Mouse (Mus musculus): ENCODE data around the gene Camta1. TPM values are rescaled to one million over a fixed set of nuclear protein-coding genes. Genes with fewer than 3 reads are reported as not detected.
A peak's percentile ranks its signal among the peaks of the same experiment; 100 is the strongest.

Gene Camta1
- total RNA-seq, 2 experiments from 2014 or later, result 2.9 to 70.2 TPM

DNA sequence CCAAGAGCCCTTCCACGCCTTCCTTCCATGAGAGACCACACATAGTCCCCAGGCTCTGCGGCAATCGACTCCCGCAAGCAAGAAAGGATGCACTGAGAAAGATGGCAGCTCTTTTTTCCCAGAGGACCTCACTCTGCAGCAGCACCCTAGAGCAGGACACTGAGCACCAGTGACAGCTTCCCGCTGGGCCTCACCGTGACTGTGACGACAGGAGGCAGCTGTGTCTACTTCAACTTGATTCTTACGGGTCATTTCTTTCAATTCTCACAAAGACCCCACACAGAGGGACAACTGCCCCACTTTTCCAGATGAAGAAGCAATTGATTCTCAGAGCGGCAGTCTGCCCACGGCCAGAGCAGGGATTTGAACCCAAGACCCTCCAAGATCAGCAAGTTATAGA lies 516.9 kb downstream of the Camta1 start:
- ATAC-seq (ENCODE audit: poor library complexity, severe bottlenecking), result no peak

DNA sequence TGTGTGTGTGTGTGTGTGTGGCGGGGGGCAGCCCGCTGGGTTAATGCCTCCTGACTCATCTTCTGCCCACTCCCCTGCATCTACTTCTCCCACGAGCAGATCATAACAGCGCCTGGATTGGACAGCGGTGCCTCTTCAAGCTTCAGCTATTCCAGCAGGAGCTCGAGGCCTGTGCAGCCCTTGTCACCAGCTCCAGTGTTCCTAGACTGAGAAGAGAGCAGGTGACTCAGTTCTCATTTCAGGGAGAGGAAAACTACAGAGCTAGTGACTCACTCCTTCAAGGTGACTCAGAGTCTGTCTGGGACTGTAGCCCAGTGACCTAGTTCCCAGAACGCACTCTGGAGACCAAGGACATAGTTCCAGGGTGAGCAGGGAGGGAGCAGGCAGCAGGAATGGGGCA lies 522.3 kb downstream of the Camta1 start:
- ATAC-seq (ENCODE audit: poor library complexity, severe bottlenecking), result no peak

DNA sequence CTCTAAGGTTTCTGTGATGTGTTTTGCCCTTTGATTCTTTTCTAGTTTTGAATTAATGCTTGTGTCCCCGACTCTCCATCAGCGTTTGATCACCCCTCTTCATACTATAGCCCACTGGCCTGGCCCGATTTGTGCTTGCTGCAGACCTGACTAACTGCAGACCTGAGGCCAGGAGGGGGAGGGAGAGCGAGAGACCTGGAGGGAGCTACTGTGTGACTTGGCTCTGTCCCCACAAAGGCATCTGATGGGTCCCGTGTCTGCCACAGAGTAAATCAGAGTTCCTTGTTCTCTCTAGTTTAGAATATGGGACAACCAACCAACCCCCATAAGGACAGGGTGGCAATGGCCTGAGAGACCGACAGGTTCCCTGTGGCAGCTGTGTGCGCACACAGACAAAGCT lies 522.7 kb downstream of the Camta1 start:
- no peak for ATAC-seq (ENCODE audit: poor library complexity, severe bottlenecking)

DNA sequence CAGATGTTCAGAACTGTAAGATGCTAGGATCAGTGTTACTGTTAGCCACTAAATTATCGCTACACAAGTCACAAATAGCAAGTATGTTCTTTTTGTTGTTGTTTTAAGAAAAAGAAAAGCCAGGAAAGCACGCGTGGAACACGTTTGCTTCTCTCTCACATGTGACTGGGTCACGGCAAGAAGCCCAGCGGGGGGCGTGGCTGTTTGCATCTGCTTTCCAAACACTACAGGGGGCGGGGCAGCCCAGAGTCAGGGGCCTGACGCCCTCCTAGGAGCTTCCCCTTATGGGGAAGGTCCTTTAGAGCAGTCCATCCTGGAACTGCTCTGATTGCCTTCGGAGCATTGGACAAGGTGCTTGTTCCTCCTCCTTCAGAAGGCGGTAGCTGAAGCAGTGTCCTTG lies 524.1 kb downstream of the Camta1 start:
- no peak for ATAC-seq (ENCODE audit: poor library complexity, severe bottlenecking)

DNA sequence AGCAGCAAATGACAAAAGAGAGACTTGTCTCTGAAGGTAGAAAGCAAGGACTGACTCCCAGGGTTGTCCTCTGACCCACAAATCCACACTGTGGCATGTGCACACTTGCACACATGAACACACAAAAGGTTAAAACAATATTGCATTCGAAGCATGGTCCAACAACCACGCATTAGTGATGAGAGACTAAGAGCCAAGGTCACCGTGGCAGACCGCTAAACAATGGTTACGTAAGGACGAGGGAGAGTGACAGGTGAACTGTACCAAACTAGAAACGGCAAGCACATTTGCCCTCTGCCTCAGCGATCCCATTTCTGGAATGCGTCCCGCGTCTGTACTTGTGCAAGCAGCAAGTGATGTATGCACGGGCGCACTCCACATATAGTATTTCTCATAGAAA lies 525.3 kb downstream of the Camta1 start:
- no peak for ATAC-seq (ENCODE audit: poor library complexity, severe bottlenecking)

DNA sequence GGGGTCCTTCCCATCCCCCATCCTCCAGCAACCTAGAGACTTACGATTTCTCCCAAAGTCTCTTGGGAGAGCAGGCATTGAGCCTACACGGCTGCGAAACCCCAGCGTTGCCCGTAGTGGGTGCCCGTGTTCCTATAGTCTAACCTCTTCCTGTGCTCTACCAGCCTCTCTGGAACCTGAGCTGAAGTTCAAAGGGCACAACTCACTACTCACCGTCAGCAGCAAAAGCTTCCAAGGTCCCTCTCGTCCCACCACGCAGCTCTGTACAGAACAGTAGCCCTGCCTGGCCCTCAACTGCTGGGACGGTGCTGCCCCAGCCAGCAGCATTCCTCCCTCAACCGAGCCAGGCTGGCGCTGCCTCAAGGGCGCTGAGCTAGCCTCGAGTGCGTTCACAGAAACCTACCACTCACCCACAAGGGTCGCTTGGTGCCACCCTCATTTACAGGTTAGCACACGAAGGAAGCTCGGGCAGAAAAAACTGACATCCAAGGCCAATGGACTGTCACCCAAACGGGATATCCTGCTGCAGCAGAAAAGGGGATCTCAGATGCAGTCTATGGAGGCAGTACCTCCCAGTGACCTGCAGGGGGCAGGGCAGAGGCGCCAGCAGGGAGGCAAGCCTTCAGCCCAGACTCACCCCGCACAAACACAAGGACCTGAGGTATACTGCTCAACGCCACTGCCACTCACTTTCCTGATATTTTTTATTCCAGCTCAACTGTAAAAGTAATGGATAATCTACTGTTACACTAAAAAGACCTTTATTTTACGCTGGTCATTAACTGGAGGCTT lies 526.5 kb downstream of the Camta1 start:
- ATAC-seq (ENCODE audit: poor library complexity, severe bottlenecking), result peak; percentile 57

DNA sequence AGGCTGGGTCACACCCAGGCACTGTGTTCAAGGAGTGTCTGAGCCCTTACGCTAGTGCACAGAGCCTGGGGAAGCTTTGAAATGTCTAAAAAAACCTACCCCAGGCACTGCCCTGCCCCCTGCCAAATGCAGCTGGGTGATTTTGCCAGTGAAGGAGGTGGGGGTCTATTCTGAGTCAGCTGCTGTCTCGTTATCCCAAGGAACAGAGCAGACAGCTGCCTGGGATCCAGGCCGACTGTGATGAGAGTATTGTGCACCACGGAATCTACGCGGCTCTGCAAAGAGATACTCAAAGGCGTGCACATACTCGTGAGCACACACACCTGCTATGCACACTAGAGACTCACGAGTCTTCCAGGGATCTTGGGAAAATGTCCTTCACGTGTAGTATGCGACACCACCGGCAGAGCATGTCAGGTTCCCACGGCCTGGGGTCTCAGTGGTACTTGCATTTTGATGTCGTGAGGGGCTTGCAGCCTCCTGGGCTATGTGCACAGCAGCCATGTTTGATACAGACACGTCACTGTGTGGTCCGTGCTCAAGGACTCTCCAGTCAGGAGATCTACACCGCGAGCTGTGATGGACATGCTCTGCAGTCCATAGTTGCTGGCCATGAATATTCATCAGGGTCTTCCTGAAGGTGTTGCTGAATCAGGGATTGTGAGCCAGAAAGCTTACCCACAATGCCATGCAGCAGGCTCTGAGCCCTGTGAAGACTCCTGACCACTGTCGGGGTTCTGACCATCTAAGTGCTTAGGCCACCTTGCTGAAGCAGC lies 529.4 kb downstream of the Camta1 start:
- no peak for ATAC-seq (ENCODE audit: poor library complexity, severe bottlenecking)

DNA sequence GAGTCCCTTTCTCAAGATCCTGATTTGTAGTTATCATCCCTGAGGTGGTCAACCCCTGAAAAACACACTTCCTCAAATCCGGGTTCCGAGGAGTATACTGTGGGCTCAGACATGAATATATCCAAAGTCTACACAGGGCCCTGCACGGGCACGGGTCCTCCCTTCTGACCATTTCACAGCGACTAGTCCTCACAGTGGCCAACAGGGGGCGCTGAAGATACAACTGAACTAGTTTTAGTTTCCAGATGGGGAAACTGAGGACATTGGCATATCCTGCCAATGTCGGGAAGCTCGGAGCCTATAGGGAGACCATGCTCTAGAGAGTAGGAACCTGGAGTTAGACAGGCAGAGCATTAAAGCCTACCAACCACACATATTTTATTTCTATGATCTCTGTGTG lies 530.7 kb downstream of the Camta1 start:
- ATAC-seq (ENCODE audit: poor library complexity, severe bottlenecking), result no peak

DNA sequence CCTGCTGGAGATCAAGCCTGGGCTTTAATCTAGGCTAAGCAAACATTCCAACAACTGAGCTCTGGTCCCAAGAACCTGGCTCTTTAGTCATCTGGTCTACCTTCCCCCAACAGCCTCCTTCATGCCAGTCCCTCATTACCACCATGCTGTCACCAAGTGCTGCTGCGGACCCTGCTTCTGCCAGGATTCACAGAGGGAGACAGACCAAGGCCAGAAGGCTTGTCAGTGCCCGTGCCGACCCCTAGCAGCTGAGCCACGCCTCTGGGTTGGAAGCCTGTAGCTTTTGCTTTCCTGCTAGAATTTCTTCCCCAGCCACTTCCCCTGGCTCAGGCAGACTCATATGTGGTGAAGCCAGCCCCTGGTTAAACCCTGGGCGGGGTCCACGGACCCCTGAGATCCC lies 533.6 kb downstream of the Camta1 start:
- no peak for ATAC-seq (ENCODE audit: poor library complexity, severe bottlenecking)

DNA sequence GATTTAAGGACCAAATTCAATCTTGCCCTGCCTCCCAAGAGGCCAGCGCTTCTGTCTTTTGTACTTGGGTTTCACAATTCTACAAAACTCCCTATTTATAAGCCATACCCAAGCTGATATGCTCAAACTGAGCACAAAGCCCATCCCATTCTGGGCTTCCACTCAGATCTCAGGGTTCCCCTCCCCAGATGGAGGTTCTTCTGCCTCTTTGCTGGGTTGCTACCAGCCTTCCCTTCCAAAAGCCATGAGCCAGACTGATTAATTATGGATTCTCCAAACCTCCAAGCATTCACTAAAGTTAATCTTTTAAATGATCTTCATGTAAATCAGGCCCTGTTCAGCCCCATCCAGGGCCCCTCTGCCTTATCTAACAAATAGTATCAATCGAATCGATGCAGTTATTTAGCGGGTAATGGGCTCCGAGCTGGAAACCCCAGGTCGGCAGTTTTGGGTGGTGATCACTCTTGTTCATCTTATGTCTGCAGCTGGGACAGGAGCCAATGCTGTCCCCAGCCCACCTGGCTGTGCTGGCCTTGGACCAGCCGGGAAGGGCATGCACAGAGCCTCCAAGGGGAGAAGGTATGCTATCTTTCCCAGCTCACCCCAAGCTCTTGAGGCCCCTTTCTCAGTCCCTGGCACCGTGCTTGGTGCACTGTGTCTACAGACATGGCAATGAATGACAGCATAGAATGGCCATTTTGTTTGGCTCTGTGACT lies 534.5 kb downstream of the Camta1 start:
- no peak for ATAC-seq (ENCODE audit: poor library complexity, severe bottlenecking)

DNA sequence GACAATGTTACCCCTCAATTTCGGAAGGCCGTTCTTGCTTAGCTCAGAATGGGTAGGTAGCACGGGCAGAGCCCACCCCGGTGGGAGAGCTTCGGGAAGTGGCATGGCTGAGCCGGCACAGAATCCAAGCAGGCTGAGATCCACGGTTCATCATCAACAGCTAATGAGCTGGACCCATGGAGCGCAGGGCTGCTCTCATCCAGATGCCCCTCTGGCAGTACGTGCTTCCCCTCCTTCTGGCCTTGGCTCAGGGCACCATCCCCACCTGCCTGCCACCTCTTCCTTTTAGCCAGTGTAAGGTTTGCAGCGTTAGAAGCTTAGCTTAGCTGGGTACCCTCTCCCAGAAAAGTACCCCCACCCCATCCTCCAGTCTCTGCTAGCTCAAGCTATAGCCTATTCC lies 545.2 kb downstream of the Camta1 start:
- ATAC-seq (ENCODE audit: poor library complexity, severe bottlenecking), result no peak

DNA sequence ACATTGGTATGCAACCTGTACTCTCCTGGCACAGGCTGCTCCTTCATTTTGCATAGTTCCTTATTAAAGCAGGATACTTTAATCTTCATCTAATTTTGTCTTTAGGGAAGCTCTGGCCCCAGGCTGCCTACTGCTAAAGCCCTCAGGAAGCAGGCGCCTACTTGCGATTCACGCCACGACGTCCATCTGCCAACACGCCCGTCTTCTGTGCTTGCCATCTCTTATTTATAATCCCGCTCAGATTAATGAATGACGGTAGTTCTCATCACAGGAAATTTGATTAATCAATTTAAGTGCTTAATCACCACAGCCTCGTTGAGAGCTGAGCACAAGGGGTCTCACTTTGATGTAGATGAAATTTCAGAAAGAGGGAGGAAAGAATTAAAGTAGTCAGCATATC lies 546.0 kb downstream of the Camta1 start:
- ATAC-seq (ENCODE audit: poor library complexity, severe bottlenecking), result no peak

DNA sequence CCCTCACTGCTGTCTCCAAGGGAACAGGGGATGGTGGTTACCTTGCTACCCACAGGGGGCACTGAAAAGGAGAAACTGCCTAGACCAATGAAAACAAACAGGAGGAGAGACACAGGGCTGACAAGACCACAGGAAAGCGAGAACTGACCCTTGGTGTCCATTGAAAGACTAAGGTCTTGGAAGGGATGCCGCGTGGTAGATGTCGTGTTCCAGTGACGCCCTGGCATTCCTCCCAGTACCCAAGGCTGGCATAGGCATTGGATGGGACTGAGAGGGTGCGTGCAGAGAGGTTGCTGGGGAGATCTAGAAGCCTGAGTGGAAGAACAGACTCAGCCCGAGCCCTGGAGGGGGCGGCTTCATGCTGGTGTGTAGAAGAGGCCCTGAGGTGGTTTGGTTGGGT lies 550.9 kb downstream of the Camta1 start:
- no peak for ATAC-seq (ENCODE audit: poor library complexity, severe bottlenecking)

DNA sequence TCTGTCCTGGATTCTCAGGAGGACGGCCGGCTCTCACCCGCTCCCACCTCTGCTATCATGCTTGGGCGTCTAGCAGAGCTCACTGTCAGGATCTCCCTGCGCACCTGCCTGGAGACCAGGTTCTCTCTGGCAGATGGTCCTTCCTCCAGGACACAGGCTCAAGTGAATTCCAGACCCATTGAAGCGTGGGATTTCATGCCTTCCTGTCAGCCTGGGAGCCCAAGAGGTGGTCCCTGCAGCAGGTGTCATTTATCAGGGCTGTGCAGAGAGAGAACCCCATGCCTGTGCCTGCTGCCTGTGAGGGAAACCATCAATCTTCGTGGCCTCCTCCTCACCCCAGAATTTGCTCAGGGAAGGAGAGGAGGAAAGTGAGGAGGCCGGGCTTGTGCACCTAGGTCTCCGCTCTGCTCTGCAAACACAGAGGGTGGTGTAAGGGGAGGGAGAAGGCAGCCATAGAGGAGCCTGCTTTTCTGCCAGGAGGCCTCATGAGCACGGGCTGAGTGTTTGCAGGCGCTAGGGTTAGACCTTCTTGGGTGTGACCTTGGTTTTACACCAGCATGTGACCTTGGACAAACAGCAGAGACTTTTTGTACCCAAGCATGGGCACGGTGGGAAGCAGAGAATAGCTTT lies 551.5 kb downstream of the Camta1 start:
- no peak for ATAC-seq (ENCODE audit: poor library complexity, severe bottlenecking)

DNA sequence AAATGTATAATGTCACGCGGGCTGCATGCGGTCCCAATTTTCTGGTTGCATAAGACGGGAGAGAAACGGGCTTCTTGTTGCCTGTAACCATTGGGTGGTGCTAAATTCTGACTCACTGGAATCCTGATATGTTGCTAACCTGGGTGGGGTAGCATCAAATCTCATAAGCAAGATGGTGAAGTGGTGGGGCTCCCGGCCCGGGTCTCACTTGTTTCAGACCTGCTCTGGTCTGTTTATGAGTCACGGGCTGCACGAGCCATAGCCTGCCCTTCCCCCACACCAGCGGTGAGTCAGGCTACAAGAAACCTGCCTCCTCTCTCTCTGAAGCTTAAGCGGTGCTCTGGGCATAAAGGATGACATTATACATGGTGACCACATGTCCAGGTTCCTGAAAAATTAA lies 554.8 kb downstream of the Camta1 start:
- no peak for ATAC-seq (ENCODE audit: poor library complexity, severe bottlenecking)

DNA sequence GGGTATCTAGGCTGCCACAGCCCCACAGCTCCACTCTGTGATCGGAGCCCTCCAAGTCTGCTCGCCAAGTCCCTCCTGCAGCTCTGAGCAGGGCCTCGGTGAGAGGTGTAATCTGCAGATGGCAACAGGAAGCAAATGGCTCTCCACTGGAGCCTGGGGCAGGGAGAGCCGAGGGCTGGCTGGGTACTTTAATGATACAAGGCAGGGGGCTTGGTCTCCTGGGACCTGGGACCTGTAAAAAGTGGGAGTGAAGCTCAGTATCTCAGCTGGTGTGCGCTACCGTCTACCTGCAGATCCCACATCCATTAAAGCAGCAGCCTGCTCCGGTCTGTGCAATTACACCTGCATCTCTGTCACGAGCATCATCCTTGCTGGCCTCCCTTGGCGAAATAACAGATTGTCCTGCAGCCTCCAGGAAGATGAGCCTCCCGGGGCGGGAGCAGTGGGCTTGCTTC lies 555.3 kb downstream of the Camta1 start:
- no peak for ATAC-seq (ENCODE audit: poor library complexity, severe bottlenecking)

DNA sequence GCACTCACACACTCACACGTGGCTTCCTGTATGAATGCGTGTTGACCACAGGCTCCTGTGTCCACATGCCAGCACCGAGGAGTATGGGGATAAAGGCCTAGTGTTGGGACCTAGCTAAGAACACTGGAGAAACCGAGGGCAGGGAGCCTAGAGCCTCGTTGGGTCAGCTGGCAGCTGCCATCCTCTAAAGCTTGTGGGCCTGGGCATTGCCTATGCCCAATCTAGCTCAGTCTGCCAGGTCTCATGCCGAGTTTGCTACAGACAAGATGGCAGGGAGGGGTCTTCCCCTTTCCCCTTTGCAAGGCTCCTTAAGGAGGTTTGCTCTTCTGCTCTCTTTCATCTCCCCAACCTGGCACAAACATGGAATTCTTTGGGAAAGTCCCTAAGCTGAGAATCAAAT lies 555.9 kb downstream of the Camta1 start:
- no peak for ATAC-seq (ENCODE audit: poor library complexity, severe bottlenecking)

DNA sequence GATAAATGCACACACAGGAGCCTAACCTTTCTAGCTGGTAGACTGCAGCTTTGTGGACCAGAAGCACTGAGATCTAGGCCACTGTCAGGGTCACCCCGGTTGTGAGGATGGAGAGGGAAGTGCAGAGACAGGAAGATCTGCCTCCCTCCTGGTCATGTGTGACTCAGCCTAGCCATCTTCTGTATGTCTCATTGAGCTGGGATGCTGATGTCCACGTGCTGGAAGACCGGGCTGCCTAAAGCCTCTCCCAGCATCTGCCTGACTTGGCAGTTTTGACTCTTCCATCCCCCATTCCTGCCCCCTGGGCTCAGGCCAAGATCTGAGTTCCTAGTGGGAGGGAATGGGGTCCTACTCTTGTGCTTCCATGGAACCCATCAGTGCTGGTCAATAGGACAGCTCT lies 557.7 kb downstream of the Camta1 start:
- ATAC-seq (ENCODE audit: poor library complexity, severe bottlenecking), result no peak

DNA sequence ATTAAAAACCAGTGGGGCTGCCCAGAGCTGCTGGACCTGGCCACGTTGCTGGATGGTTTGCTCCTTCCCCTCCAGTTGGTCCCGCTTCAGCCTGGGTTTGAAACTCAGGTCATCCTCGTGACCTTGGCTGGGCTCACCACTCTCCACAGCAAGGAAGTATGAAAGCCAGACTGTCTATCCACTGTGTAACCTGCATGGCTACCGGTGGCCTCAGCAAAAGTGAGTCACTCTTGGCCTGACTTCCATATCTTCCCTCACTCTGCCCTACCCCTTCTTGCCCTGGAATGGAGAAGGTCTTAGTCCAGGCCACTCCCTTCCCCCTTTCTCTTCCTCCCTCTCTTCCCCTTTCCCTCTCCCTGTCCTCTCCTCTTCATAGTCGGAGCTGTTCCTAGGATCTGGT lies 558.2 kb downstream of the Camta1 start:
- no peak for ATAC-seq (ENCODE audit: poor library complexity, severe bottlenecking)

DNA sequence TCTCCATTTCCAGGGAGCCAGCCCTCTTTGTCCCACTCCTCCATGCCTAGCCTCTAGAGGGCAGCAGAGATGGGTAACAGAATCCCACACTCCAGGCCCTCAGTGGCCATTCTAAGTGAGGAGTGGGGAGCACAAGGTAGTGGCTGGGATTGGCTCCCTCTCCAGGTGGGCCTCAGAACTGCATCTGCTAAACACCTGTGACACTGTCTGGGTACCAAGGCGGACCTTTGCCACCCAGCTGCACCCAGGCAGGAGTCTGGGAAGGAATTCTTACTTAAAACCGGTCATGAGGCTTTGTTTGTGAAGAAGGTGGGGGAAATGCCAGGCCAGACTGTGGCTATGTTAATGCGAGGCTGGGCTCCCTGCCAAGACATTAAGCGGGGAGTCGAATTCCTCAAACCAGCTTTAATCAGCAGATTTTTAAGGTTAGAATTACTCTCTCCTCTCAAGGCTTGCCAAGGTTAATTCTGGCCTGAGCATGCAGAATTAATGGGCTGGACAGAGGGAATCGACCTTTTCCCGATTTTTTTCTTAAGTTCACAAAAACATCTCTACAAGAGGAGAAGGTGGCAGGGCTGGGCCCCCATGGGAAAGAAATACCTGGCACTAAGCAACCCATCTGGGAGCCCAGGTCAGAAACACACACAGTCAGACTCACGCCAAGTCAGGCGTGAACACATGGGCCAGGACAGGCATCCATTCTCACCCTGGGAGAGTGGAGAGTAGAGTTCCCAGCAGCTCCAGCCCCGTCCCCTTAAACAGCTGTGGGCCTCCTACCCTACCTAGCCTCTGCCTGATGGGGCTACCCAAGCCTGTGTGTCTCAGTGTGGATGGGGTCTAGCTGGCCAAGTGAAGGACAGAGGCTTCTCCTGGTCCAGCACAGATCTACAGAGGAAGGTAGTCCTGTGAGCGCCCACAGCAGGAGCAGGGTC lies 559.2 kb downstream of the Camta1 start:
- ATAC-seq (ENCODE audit: poor library complexity, severe bottlenecking), result no peak
